8 mouse cellular contexts compared by ENCODE assay signal in genomic region chr3:36065843-36066651, GRCm38 (mm10). TPM values are rescaled to one million over a fixed set of nuclear protein-coding genes. Genes with fewer than 3 reads are reported as not detected.
DNase-seq lines count a peak whose midpoint lies in the region; ATAC-seq and TF ChIP-seq lines count a peak whose summit lies in the region.

TSS of gene Acad9 (plus strand) at chr3:36065979.

- H3K4me1 ChIP-seq in cortical plate, adult 2 months (ENCODE audit: control insufficient read depth, insufficient read depth, low read length) = peaks cover 6% of the 10 kb centered on the region; the same call in 1 of the 2 replicates

- ATAC-seq in activated CD4-positive, CD25-positive, alpha-beta regulatory T cell, adult 4 months = peak; percentile 93
- ATAC-seq in megakaryocyte progenitor cell, adult 5-6 weeks (replicated peaks; ENCODE audit: poor library complexity) = peak; percentile 98

- H3K4me3 ChIP-seq in cortical plate, adult 2 months (ENCODE audit: insufficient read depth, low read length) = peak within 1 kb of the TSS; percentile 86

- DNase-seq in gastrocnemius, postnatal 10 days = peak; percentile 92
- DNase-seq in induced T-regulatory cell, adult 2 months (ENCODE audit: low read depth) = peak; percentile 96
- DNase-seq in left cerebral cortex, adult 9 months (ENCODE audit: low spot score in 2 of 2) = peak; percentile 85 to 96
- peak; percentile 97 for DNase-seq in right cerebral cortex, postnatal 14 days
- DNase-seq in urinary bladder, postnatal 36 days (ENCODE audit: low spot score in 2 of 2) = peak; percentile 89 to 95

- no peak for TF ChIP-seq CTCF in cortical plate, adult 2 months (IDR thresholded peaks at IDR 0.05; ENCODE audit: extremely low read depth, insufficient read depth, low read length)

- H3K27ac ChIP-seq in cortical plate, adult 2 months (ENCODE audit: insufficient read depth, low read length) = no peak within 1 kb of the TSS

- TF ChIP-seq POLR2A in cortical plate, adult 2 months (IDR thresholded peaks at IDR 0.05; ENCODE audit: extremely low read depth, insufficient read depth, low read length) = peak; percentile 77

RNA-seq across cellular contexts. Expression of gene Acad9, which starts in this region (rescaled TPM):
- 10 to 100 TPM; 39.5 to 41.5 TPM for polyA plus RNA-seq in activated CD4-positive, CD25-positive, alpha-beta regulatory T cell, adult 4 months (2017; shearing (Covaris generic))
- 46.5 and 52.4 TPM in 2 replicates for polyA plus RNA-seq in cortical plate, adult 2 months (2012; rRNA removed)
- total RNA-seq in gastrocnemius, postnatal 10 days (2021) = 10 to 100 TPM; 22.8 to 26.1 TPM
- 43.3 and 50.7 TPM in 2 replicates for total RNA-seq in megakaryocyte progenitor cell, adult 5-6 weeks (2015)
- total RNA-seq in megakaryocyte progenitor cell, adult 5-6 weeks (2017) = 48.9 and 49.0 TPM in 2 replicates
